Mouse (Mus musculus) frontal cortex, postnatal 14 days (tissue): Measurements from ENCODE around the gene Pou3f3.

Experiments
- DNase-seq, 2 experiments: peaks; one replicate each; pipeline ENCODE4 v3.0.0; 2022; ENCODE audit warnings: low spot score in 2 of 2

The Pou3f3 gene

GRCm38 (mm10) chr1:42710234-42710633, 14.7 kb downstream of the Pou3f3 start:
- no peak for DNase-seq

GRCm38 (mm10) chr1:42710995-42711394, 15.4 kb downstream of the Pou3f3 start:
- no peak for DNase-seq

- no peak for DNase-seq
Observed at GRCm38 (mm10) chr1:42711456-42712310, 16.1 kb downstream of the Pou3f3 start.

GRCm38 (mm10) chr1:42712311-42712690, 16.7 kb downstream of the Pou3f3 start:
- DNase-seq: no peak

GRCm38 (mm10) chr1:42713104-42713932, 17.8 kb downstream of the Pou3f3 start:
- peak in 1 of 2 experiments; percentile 35 for DNase-seq

GRCm38 (mm10) chr1:42714016-42714931, 18.7 kb downstream of the Pou3f3 start:
- DNase-seq: peak in 1 of 2 experiments; percentile 35

- DNase-seq: no peak
Observed at GRCm38 (mm10) chr1:42718549-42718948, 23.0 kb downstream of the Pou3f3 start.

GRCm38 (mm10) chr1:42721353-42721752, 25.8 kb downstream of the Pou3f3 start:
- no peak for DNase-seq

GRCm38 (mm10) chr1:42723769-42724300, 28.3 kb downstream of the Pou3f3 start:
- no peak for DNase-seq

- no peak for DNase-seq
Observed at GRCm38 (mm10) chr1:42724881-42725280, 29.3 kb downstream of the Pou3f3 start.

- no peak for DNase-seq
Observed at GRCm38 (mm10) chr1:42727161-42727560, 31.6 kb downstream of the Pou3f3 start.

- no peak for DNase-seq
Observed at GRCm38 (mm10) chr1:42727676-42728075, 32.1 kb downstream of the Pou3f3 start.

GRCm38 (mm10) chr1:42741383-42742241, 46.0 kb downstream of the Pou3f3 start:
- DNase-seq: no peak

- no peak for DNase-seq
Observed at GRCm38 (mm10) chr1:42742242-42742560, 46.6 kb downstream of the Pou3f3 start.

- DNase-seq: no peak
Observed at GRCm38 (mm10) chr1:42745047-42745446, 49.5 kb downstream of the Pou3f3 start.

- DNase-seq: no peak
Observed at GRCm38 (mm10) chr1:42749536-42750292, 54.1 kb downstream of the Pou3f3 start.
